Mouse (Mus musculus): ENCODE measurements around the gene Fetub.

- TF ChIP-seq CTCF (IDR thresholded peaks at IDR 0.05; ENCODE audit: low read depth, low read length): no peak
- TF ChIP-seq POLR2A (IDR thresholded peaks at IDR 0.05; ENCODE audit: extremely low read depth, insufficient read depth, low read length): 0 out of 2 replicates have a peak, but pooled peaks have one; percentile 31
Measured at GRCm38 (mm10) chr16:22879945-22880595, 38.1 kb upstream of the Fetub start.
